Mouse (Mus musculus) ovary, postnatal 36 days (tissue): Measurements from ENCODE around the gene Gm29423.
"Not testable (repeated sequence)": the region's sequence is repeated elsewhere in the genome, so short reads cannot be mapped to it uniquely, and the experiment has no call there.

Source experiments
- DNase-seq: peaks from one replicate; pipeline ENCODE4 v3.0.0; 2022; ENCODE audit warnings: low spot score, mixed read lengths

The Gm29423 gene

GRCm38 (mm10) chrY:70303187-70303586 is at the start of gene Gm29423, which contains the start of gene Gm29644:
Gene Gm29423, minus strand, starts transcription at chrY:70303287.
Gene Gm29644, minus strand, starts transcription at chrY:70303343.
- DNase-seq = not testable (repeated sequence)

DNA sequence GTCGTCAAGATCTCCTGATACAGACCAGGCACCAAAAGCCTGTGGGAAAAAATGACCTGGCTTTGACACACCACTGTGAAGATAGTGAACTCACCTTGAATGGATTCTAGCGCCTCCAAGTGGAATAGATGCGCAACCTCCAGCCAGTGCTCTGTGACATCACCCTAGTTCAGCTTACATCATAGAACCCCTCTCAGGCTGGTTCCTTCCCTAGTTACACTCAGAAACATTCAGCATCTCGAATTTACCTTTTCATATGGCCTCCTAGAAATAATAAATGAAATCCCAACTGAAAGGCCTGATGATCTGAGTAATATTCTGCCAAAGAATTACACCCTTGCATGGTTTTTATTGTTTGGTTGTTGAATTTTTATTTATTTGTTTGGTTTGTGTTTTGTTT is 29.5 kb downstream of the Gm29423 start, which contains the start of gene Gm21118:
Gene Gm21118, minus strand, starts transcription at position 101 of the 400 bp plus-strand sequence.
- not testable (repeated sequence) for DNase-seq
